Mouse (Mus musculus): ENCODE results near the gene Sfxn5.

Gene Sfxn5

GRCm38 (mm10) chr6:85230762-85231161, 102.5 kb downstream of the Sfxn5 start:
- DNase-seq = no peak

DNA sequence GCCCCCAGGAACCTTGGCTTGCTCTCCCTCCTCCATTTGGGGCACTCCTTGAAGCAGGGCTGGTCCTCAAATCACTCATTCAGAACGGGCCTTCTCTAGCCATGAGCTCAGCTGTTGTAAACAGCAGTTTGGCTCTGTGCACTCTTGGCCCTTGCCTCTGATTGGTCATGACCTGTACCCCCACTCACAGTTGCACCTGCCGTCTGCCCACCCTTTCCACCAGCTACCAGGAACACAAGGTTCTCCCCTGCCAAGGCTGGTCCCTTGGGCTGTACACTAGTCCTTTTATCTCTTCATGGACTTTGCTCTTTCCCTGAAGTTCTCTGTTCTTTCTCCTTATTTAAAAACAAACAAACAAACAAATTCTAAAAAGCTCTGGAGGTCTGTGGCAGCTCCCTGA, 105.7 kb downstream of the Sfxn5 start:
- no peak for DNase-seq

DNA sequence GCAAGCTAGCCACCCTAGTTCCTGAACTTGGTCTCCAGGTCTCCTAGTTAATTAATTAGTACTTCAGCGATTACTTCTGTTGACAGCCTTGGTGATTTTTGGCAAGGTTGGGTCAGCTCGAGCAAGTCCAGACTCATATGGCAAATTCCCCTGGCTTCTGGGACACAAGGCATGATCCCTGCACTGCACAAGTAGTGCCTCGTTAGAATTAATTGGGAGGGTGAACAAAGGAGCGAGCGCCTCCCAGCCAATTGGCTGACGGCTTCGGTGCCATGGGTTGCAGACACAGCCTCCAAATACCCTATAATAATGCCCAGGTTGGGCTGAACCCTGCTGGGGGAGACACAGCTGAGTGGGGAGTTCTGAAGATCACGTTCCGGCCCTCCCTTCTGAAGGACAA, 106.7 kb downstream of the Sfxn5 start:
- no peak for DNase-seq

GRCm38 (mm10) chr6:85224442-85224891, 108.8 kb downstream of the Sfxn5 start:
- DNase-seq = no peak

DNA sequence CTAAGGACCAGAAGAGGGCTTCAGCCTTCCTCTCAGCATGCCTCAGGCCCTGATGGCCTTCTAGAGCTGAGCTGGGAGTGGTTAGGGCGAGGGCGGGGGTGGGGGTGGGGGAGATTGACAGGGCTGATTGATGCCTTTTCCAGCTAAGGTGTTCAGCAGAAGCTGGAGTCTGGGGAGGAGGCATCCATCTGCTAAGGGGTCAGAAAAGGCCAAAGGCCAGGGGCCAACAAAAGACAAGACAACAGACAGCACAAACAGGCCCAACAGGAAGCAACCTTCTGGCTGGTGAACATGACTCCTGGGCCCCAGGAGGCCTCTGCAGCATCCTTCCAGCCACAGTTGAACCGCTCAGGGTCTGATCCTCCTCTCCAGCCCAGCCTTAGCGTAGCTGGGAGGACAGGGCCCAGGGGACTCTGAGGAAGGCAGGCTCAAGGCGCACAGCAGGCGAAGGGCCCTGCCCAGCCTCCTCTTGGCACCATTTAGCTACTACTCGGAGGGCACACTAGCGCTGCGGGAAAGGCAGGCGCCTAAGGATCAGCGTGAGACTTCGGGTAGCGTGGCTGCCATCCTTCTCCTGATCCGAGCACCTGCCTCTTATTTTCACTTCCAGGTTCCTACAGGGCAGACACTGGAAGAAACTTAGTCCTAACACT, 109.6 kb downstream of the Sfxn5 start:
- DNase-seq = no peak

DNA sequence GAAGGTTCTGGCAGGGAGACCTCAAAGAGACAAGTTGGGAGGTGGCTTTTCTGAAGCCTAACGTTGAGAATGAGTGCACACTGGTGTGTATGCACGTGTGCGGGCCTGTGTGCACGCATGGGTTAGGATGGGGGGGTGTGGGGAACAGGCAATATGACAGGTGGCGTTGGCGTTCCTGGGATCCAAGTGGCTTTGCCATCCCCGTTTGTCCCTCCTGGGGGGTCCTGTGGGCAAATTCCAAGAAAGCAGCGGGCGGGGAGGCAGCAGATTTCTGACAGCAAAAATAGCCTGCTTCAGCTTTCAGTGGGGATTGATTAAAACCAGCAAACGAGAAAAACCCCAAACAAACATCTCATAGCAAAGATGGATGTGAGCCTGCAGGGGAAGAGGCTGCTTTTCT, 110.7 kb downstream of the Sfxn5 start:
- DNase-seq = no peak

- no peak for DNase-seq
Measured at GRCm38 (mm10) chr6:85220917-85221316, 112.3 kb downstream of the Sfxn5 start.

GRCm38 (mm10) chr6:85219706-85220105, 113.5 kb downstream of the Sfxn5 start:
- DNase-seq = no peak

- no peak for DNase-seq
Measured at GRCm38 (mm10) chr6:85218684-85219445, 114.4 kb downstream of the Sfxn5 start.

GRCm38 (mm10) chr6:85218251-85218650, 115.0 kb downstream of the Sfxn5 start:
- DNase-seq = no peak

GRCm38 (mm10) chr6:85210686-85211085, 122.5 kb downstream of the Sfxn5 start:
- no peak for DNase-seq

DNA sequence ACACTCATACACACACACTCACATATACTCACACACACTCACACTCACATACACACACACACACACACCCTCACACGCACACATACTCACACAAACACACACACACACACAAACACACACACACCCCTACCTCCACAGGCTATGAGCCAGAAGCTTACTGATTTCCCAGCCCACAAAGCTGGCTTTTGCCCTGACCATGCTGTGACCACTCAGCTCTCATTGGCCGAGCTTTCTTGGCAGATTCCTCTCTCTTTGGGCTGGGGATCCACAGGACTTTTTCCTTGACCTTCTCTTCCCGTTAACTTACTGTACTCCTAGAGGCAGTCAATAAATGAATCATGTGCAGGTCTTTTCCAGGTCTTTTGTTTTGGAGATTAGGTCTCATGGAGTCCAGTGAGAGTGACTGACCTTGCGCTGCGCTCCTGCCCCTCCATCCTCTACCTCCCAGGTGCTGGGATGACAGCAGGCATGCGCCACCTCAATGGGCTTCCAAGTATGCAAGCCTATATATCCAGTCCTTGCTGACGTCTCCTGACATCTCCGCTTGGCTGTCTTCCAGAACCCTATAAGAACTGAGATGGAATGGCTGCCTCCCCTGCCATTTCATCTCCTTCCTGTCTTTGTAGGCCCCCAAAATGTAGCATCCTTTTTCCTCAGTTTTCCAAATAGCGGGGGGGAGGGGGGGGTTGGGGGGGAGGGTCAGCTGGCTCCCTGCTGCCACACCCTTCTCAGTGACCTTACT, 123.8 kb downstream of the Sfxn5 start:
- no peak for DNase-seq

GRCm38 (mm10) chr6:85207345-85207744, 125.9 kb downstream of the Sfxn5 start:
- DNase-seq = no peak

- no peak for DNase-seq
Measured at GRCm38 (mm10) chr6:85206939-85207285, 126.3 kb downstream of the Sfxn5 start.

- DNase-seq = peak; percentile 38
Measured at GRCm38 (mm10) chr6:85206182-85206938, 126.9 kb downstream of the Sfxn5 start.

- DNase-seq = no peak
Measured at GRCm38 (mm10) chr6:85197951-85198350, 135.3 kb downstream of the Sfxn5 start.

DNA sequence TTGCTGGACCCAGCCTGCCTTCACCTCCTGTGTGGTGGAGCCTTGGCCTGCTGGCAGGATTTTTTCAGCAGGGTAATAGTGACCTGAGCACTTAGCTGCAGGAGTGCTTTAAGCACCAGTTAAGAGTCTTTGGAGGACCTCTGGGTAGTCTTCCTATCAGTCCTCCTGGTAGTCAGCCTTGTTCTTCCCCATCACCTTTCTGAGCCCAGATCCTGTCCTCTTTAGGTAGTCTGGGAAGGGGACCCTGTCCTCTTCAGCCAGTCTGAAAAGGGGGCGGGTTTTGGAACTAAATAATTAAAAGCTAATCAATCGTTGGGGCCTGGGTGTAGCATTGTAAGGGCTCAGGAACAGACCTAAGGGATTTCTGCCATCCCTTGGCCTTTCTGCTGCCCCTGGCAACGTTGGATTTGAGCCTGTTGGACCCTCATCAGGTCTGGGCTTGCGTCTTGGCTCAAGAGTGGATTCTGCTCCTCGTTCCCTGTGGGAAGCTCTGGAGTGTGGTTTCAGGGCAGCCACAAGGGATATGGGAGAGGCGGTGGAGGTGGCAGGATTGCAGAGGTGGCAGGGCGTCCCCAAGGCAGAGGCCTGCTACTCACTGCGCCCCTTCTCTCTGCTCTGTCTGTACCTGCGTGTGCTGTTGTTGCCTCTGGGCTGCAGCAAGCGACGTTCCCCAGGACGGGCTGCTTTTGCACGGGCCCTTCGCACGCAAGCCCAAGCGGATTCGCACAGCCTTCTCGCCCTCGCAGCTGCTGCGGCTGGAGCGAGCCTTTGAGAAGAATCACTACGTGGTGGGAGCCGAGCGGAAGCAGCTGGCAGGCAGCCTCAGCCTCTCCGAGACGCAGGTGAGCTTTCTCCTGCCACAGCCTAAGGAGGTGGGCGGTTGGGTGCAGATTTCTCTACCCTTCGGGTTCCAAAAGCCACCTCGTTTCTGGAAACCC, 139.6 kb downstream of the Sfxn5 start:
- no peak for DNase-seq

DNA sequence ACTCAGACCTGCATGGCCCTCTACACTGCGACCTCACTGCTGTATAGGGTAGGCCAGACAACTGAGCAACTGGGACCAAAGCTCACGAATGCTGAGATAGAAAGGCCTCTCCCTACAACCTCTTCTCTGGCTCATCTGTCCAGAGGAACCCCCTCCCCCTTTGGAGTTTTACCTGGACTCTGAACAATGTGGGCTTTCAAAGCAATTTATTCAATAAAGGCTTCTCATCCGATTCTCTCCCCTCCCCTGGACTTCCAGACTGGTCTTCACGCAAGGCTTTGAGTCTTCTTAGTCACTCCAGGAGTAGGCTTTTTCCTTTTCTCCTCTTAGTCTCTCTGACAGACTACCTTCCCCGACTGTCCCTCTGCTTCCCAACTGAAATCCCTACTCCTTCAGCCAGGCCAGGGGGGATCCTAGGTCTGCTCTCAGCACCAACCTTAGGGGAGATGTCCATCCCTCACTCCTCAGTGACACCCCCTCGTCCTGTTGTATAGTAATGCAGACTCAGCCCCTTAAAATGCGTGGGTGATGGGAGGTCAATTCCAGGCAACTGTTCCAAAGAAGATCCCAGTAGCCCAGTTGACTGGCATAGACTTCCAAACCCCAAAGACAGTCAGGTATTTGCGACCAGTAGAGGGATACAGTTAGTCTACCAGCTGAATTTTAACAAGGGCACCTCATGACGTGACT, 141.3 kb downstream of the Sfxn5 start:
- DNase-seq = no peak

DNA sequence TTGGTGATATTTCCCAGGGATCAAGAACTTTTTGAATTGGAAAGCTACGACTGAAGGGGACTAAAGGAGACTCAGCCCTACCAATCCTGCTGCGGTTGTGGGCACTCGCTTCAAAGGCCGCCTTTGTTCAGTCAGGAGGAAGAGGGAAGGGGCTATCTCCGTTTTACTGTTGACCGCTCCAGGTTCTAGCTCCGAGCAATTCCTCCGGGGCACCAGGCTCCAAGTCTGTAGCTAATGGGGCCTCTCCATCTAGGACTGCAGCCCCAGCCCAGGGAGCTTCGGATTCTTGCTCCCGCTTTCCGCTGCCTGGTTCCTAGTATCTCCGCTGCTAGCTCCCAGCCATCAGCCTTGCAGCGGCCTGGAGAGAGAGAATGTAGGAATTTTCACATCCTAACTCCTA, 142.6 kb downstream of the Sfxn5 start:
- DNase-seq = no peak

DNA sequence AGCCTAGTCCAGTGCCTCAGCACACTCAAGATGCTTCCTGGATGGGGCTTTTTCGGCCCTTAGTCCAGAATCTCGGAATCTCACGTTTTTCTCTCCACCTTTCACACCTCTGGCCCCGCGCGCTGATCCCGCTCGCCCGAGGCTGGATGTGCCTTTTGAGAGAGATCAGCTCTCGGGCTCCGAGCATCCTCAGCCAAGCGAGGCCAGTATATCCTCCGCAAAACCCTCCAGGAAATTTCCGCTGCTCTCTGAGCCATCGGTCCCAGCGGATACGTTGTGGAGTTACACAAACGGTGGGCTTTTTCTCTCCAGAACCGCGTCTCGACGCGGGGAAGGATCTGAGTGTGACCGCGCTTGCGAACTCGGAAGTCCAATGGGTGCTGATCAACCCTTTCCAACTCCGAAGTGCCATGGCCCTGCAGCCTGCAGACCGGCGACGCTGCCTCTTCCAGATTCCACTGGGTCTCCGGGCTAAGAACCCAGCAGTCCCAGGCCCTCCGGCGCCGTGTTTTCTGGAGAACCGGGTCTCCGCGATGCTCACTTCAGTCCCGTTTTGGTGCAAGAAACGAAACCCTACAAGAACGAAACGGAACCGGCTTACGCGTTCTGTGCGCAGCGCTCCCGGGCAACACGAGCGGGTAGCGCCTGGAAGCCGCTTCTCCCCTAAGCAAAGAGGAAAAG, 143.2 kb downstream of the Sfxn5 start:
- no peak for DNase-seq

DNA sequence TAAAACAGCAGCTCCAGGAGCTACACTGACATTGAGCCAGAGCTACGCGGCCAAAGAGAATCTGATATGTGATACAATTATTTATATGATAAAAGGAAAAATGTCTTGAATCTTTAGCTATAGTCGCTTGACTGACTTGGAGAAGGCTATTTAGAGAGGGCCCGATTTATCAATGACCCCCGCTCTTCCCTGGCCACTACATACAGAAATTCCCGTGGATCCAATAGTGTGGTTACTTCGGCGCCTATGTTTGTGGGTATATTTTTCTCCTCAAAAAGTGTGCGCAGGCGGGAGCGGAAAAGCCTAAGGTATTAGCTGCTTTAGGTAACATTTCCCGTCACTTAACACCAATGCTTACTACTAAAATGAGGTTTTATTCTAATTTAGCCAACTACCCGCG, 143.9 kb downstream of the Sfxn5 start:
- no peak for DNase-seq

Measured in lung, postnatal 36 days (tissue).